Mouse (Mus musculus) neural tube, embryonic 11.5 days (tissue): ENCODE measurements around the gene Dpf3. TPM values are rescaled to one million over a fixed set of nuclear protein-coding genes. Genes with fewer than 3 reads are reported as not detected.

Experiments used
- ATAC-seq: fragments of 200-750 bp; cut with Nextera tagmentation; 2 replicates; pipeline ENCODE4 v1.8.0; 2017; ENCODE audit warnings: moderate number of reproducible peaks, mild to moderate bottlenecking, moderate TSS enrichment, moderate library complexity; ENCODE audit not compliant: insufficient read depth, low FRiP score, low TSS enrichment
- DNase-seq: peaks from one replicate; pipeline ENCODE4 v3.0.0-alpha.2; 2015; ENCODE audit warnings: low spot score
- H3K27ac ChIP-seq: fragments of 300-500 bp; sonication (generic); 2 replicates; pipeline ENCODE4 v1.5.1; 2014; ENCODE audit warnings: low read depth, mild to moderate bottlenecking, low read length
- H3K27me3 ChIP-seq: fragments of 300-500 bp; sonication (generic); 2 replicates; pipeline ENCODE4 v1.6.1; 2014; ENCODE audit warnings: mild to moderate bottlenecking, low read length, mixed read lengths; ENCODE audit not compliant: control insufficient read depth, insufficient read depth
- H3K36me3 ChIP-seq: fragments of 300-500 bp; sonication (generic); 2 replicates; pipeline ENCODE4 v1.6.1; 2014; ENCODE audit warnings: mild to moderate bottlenecking, low read length, moderate library complexity, mixed read lengths; ENCODE audit not compliant: control insufficient read depth, insufficient read depth
- H3K4me1 ChIP-seq: fragments of 300-500 bp; sonication (generic); 2 replicates; pipeline ENCODE4 v1.6.1; 2014; ENCODE audit warnings: low read length, mixed read lengths; ENCODE audit not compliant: control insufficient read depth, insufficient read depth
- H3K4me2 ChIP-seq: fragments of 300-500 bp; sonication (generic); 2 replicates; pipeline ENCODE4 v1.6.1; 2014; ENCODE audit warnings: low read depth, mild to moderate bottlenecking, moderate library complexity
- H3K4me3 ChIP-seq: fragments of 300-500 bp; sonication (generic); 2 replicates; pipeline ENCODE4 v1.5.1; 2014; ENCODE audit warnings: low read depth, low read length
- H3K9ac ChIP-seq: fragments of 300-500 bp; sonication (generic); 2 replicates; pipeline ENCODE4 v1.6.1; 2014; ENCODE audit warnings: mild to moderate bottlenecking, low read length
- H3K9me3 ChIP-seq: fragments of 300-500 bp; sonication (generic); 2 replicates; pipeline ENCODE4 v1.6.1; 2016; ENCODE audit warnings: low read length; ENCODE audit not compliant: control insufficient read depth
- WGBS: fragments of 180-500 bp; shearing (Covaris S2); extraction: QIAGEN DNeasy Blood & Tissue Kit; methylation state at CpG from one replicate; pipeline ENCODE4 v1.1.7; 2014; 5-methylcytosine and 5-hydroxymethylcytosine counted together
- polyA plus RNA-seq: library from polyadenylated mRNA; unstranded; fragments of >200 nt; fragmentation: Nextera tagmentation; extraction: Ambion mirVana; gene quantifications from 2 replicates; pipeline ENCODE4 v1.2.1, GENCODE M21; 2014

The Dpf3 gene
- polyA plus RNA-seq, 1 experiment from 2014 or later = 10.8 TPM

GRCm38 (mm10) chr12:83510586-83510985, 23.1 kb upstream of the Dpf3 start:
- Histone ChIP-seq H3K36me3 (no peaks in the 10 kb centered on the region), H3K4me2 (no peak overlapping the region), H3K4me3 (no peak overlapping the region), H3K9ac (no peak overlapping the region), H3K27ac (no peak overlapping the region), H3K4me1 (peaks cover 2% of the 10 kb centered on the region; the same call in 1 of the 2 replicates), H3K9me3 (no peaks in the 10 kb centered on the region), H3K27me3 (no peaks in the 10 kb centered on the region)
- no peak for ATAC-seq
- WGBS = 85% methylated on average over 5 of the region's 5 CpGs
- no peak for DNase-seq

DNA sequence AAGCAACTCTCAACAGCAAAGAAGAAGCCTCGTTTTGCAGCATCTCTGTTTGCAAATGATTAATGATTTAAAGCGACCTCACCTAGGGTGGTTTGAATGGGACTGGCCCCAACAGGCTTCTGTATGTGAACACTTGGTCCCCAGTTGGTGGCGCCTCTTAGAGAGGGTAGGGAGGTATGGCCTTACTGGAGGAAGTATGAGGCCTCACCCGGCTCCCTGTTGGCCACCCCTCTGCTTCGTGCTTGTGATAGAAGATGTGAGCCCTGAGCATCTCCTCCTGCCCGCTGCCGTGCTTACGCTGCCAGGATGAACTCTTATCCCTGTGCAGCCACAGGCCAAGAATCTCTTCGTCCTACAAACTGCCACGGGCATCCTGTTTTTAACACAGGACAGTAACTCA, 19.0 kb upstream of the Dpf3 start:
- DNase-seq = no peak
- H3K4me1 ChIP-seq = no peaks in the 10 kb centered on the region
- H3K36me3 ChIP-seq = no peaks in the 10 kb centered on the region
- no peak overlapping the region for H3K4me2 ChIP-seq
- no peaks in the 10 kb centered on the region for H3K9me3 ChIP-seq
- H3K4me3 ChIP-seq = no peak overlapping the region
- no peaks in the 10 kb centered on the region for H3K27me3 ChIP-seq
- H3K27ac ChIP-seq = no peak overlapping the region
- no peak for ATAC-seq
- H3K9ac ChIP-seq = no peak overlapping the region
- 78% methylated on average over 10 of the region's 10 CpGs for WGBS

GRCm38 (mm10) chr12:83502190-83502589, 14.7 kb upstream of the Dpf3 start:
- H3K4me2 ChIP-seq = no peak overlapping the region
- H3K9ac ChIP-seq = no peak overlapping the region
- H3K9me3 ChIP-seq = no peaks in the 10 kb centered on the region
- ATAC-seq (no peak), DNase-seq (peak; percentile 62)
- H3K4me3 ChIP-seq = no peak overlapping the region
- no peak overlapping the region for H3K27ac ChIP-seq
- no peaks in the 10 kb centered on the region for H3K36me3 ChIP-seq
- H3K4me1 ChIP-seq = no peaks in the 10 kb centered on the region
- H3K27me3 ChIP-seq = no peaks in the 10 kb centered on the region
- WGBS = 10% methylated on average over 9 of the region's 9 CpGs

- ATAC-seq (no peak), DNase-seq (no peak)
- no peak overlapping the region for H3K4me3 ChIP-seq
- H3K36me3 ChIP-seq = no peaks in the 10 kb centered on the region
- WGBS = 77% methylated on average over 5 of the region's 5 CpGs
- H3K27ac ChIP-seq = no peak overlapping the region
- no peak overlapping the region for H3K4me2 ChIP-seq
- H3K27me3 ChIP-seq = no peaks in the 10 kb centered on the region
- H3K9ac ChIP-seq = no peak overlapping the region
- H3K9me3 ChIP-seq = no peaks in the 10 kb centered on the region
- H3K4me1 ChIP-seq = no peaks in the 10 kb centered on the region
These were observed 11.7 kb upstream of the Dpf3 start for GRCm38 (mm10) chr12:83499256-83499655.

DNA sequence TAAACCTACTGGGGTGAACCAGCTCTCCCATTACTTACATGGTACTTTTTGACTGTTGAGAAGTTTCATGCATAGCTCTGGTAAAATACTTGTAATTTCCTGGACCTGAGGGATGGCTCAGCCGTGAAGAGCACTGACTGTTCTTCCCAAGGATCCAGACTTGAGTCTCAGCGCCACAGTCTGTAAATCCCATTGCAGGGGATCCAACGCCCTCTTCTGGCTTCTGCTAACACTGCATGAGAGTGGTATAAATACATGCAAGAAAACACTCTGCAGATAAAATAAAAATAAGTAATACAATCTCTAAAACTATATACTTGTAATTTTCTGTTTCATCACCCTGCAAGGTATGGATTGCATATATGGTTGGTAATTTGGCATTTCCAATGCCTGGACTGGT, 10.4 kb upstream of the Dpf3 start:
- Histone ChIP-seq H3K4me3 (no peak overlapping the region), H3K27ac (no peak overlapping the region), H3K4me1 (no peaks in the 10 kb centered on the region), H3K9me3 (no peaks in the 10 kb centered on the region), H3K9ac (no peak overlapping the region), H3K27me3 (no peaks in the 10 kb centered on the region), H3K36me3 (no peaks in the 10 kb centered on the region), H3K4me2 (no peak overlapping the region)
- 72% methylated on average over 3 of the region's 3 CpGs for WGBS
- ATAC-seq = no peak
- DNase-seq = no peak

GRCm38 (mm10) chr12:83496736-83497135, 9.2 kb upstream of the Dpf3 start:
- no peaks in the 10 kb centered on the region for H3K4me1 ChIP-seq
- no peaks in the 10 kb centered on the region for H3K9me3 ChIP-seq
- no peak for ATAC-seq
- H3K27ac ChIP-seq = no peak overlapping the region
- no peak for DNase-seq
- no peak overlapping the region for H3K4me2 ChIP-seq
- H3K4me3 ChIP-seq = no peak overlapping the region
- no peaks in the 10 kb centered on the region for H3K27me3 ChIP-seq
- H3K9ac ChIP-seq = no peak overlapping the region
- no peaks in the 10 kb centered on the region for H3K36me3 ChIP-seq
- WGBS = 91% methylated on average over 6 of the region's 6 CpGs

GRCm38 (mm10) chr12:83496336-83496735, 8.8 kb upstream of the Dpf3 start:
- H3K4me1 ChIP-seq = no peaks in the 10 kb centered on the region
- H3K27ac ChIP-seq = no peak overlapping the region
- no peaks in the 10 kb centered on the region for H3K9me3 ChIP-seq
- WGBS = 78% methylated on average over 4 of the region's 4 CpGs
- no peaks in the 10 kb centered on the region for H3K36me3 ChIP-seq
- H3K4me3 ChIP-seq = no peak overlapping the region
- no peak overlapping the region for H3K4me2 ChIP-seq
- no peak for ATAC-seq
- DNase-seq = no peak
- no peaks in the 10 kb centered on the region for H3K27me3 ChIP-seq
- no peak overlapping the region for H3K9ac ChIP-seq

GRCm38 (mm10) chr12:83495961-83496282, 8.4 kb upstream of the Dpf3 start:
- H3K9me3 ChIP-seq = no peaks in the 10 kb centered on the region
- H3K4me3 ChIP-seq = no peak overlapping the region
- H3K27ac ChIP-seq = no peak overlapping the region
- H3K27me3 ChIP-seq = no peaks in the 10 kb centered on the region
- WGBS = 57% methylated on average over 9 of the region's 9 CpGs
- no peaks in the 10 kb centered on the region for H3K36me3 ChIP-seq
- no peaks in the 10 kb centered on the region for H3K4me1 ChIP-seq
- no peak overlapping the region for H3K9ac ChIP-seq
- H3K4me2 ChIP-seq = no peak overlapping the region
- DNase-seq (no peak), ATAC-seq (no peak)

- Histone ChIP-seq H3K9ac (no peak overlapping the region), H3K4me1 (no peaks in the 10 kb centered on the region), H3K4me2 (no peak overlapping the region), H3K27ac (no peak overlapping the region), H3K9me3 (no peaks in the 10 kb centered on the region), H3K36me3 (no peaks in the 10 kb centered on the region), H3K27me3 (no peaks in the 10 kb centered on the region), H3K4me3 (no peak overlapping the region)
- WGBS = 70% methylated on average over 4 of the region's 4 CpGs
- DNase-seq (no peak), ATAC-seq (no peak)
These were observed 7.9 kb upstream of the Dpf3 start for GRCm38 (mm10) chr12:83495248-83495960.
